Mouse (Mus musculus) midbrain, embryonic 15.5 days (tissue): ENCODE data around the gene Nme8. TPM values are rescaled to one million over a fixed set of nuclear protein-coding genes. Genes with fewer than 3 reads are reported as not detected.

Source experiments
- ATAC-seq: fragments of 200-750 bp; cut with Nextera tagmentation; replicated peaks from 2 replicates; pipeline ENCODE4 v1.8.0; 2017; ENCODE audit warnings: moderate TSS enrichment
- H3K27ac ChIP-seq: fragments of 300-500 bp; sonication (generic); 2 replicates; pipeline ENCODE4 v1.5.1; 2015; ENCODE audit warnings: mild to moderate bottlenecking, inconsistent platforms
- H3K27me3 ChIP-seq: fragments of 300-500 bp; sonication (generic); replicated peaks from 2 replicates; pipeline ENCODE4 v1.6.1; 2015; ENCODE audit warnings: inconsistent platforms
- H3K36me3 ChIP-seq: fragments of 300-500 bp; sonication (generic); replicated peaks from 2 replicates; pipeline ENCODE4 v1.6.1; 2015; ENCODE audit warnings: inconsistent platforms
- H3K4me1 ChIP-seq: fragments of 300-500 bp; sonication (generic); 2 replicates; pipeline ENCODE4 v1.6.1; 2015; ENCODE audit warnings: inconsistent platforms
- H3K4me2 ChIP-seq: fragments of 300-500 bp; sonication (generic); 2 replicates; pipeline ENCODE4 v1.6.1; 2015; ENCODE audit warnings: inconsistent platforms, mild to moderate bottlenecking, moderate library complexity
- H3K4me3 ChIP-seq: fragments of 300-500 bp; sonication (generic); 2 replicates; pipeline ENCODE4 v1.5.1; 2015; ENCODE audit warnings: mild to moderate bottlenecking, inconsistent platforms
- H3K9ac ChIP-seq: fragments of 300-500 bp; sonication (generic); 2 replicates; pipeline ENCODE4 v1.6.1; 2015; ENCODE audit warnings: mild to moderate bottlenecking, inconsistent platforms
- H3K9me3 ChIP-seq: fragments of 300-500 bp; sonication (generic); 2 replicates; pipeline ENCODE4 v1.6.1; 2016; ENCODE audit warnings: inconsistent platforms
- WGBS: fragments of 180-500 bp; shearing (Covaris S2); methylation state at CpG from one replicate; pipeline ENCODE4 v1.1.7; 2015; ENCODE audit warnings: mixed read lengths; 5-methylcytosine and 5-hydroxymethylcytosine counted together
- polyA plus RNA-seq: library from polyadenylated mRNA; unstranded; fragments of >200 nt; fragmentation: Nextera tagmentation; extraction: Ambion mirVana; gene quantifications from 2 replicates; pipeline ENCODE4 v1.2.1, GENCODE M21; 2015

Nme8 gene
- polyA plus RNA-seq, result 0.15 TPM in 1 of 2 replicates, not detected in the other

- no peak for ATAC-seq
These were observed at the start of gene Nme8 for GRCm38 (mm10) chr13:19697790-19698189. Nme8 (minus strand) TSS chr13:19697794.

GRCm38 (mm10) chr13:19745741-19746140, 48.1 kb upstream of the Nme8 start:
- H3K4me2 ChIP-seq, result no peak overlapping the region
- 54% methylated on average over 2 of the region's 2 CpGs for WGBS
- no peak overlapping the region for H3K4me3 ChIP-seq
- no peaks in the 10 kb centered on the region for H3K36me3 ChIP-seq
- no peaks in the 10 kb centered on the region for H3K4me1 ChIP-seq
- H3K27ac ChIP-seq, result no peak overlapping the region
- no peaks in the 10 kb centered on the region for H3K9me3 ChIP-seq
- no peaks in the 10 kb centered on the region for H3K27me3 ChIP-seq
- H3K9ac ChIP-seq, result no peak overlapping the region
- ATAC-seq, result no peak

More at GRCm38 (mm10) chr13:19697790-19698189, at the start of gene Nme8:
- H3K4me1 ChIP-seq, result no peaks in the 10 kb centered on the region
- no peak within 1 kb of the TSS for H3K27ac ChIP-seq
- H3K27me3 ChIP-seq, result peaks cover 4% of the 10 kb centered on the region; the same call in 1 of the 2 replicates
- no peak within 1 kb of the TSS for H3K4me3 ChIP-seq
- H3K36me3 ChIP-seq, result no peaks in the 10 kb centered on the region
- 17% methylated on average over 7 of the region's 7 CpGs for WGBS
- H3K9ac ChIP-seq, result no peak within 1 kb of the TSS
- no peak within 1 kb of the TSS for H3K4me2 ChIP-seq
- H3K9me3 ChIP-seq, result no peaks in the 10 kb centered on the region

- Histone ChIP-seq H3K27ac (no peak overlapping the region), H3K4me3 (no peak overlapping the region), H3K27me3 (no peaks in the 10 kb centered on the region), H3K9me3 (no peaks in the 10 kb centered on the region), H3K4me1 (no peaks in the 10 kb centered on the region), H3K9ac (no peak overlapping the region), H3K4me2 (no peak overlapping the region), H3K36me3 (no peaks in the 10 kb centered on the region)
- 89% methylated on average over 5 of the region's 5 CpGs for WGBS
- ATAC-seq, result no peak
These were observed 46.9 kb upstream of the Nme8 start for GRCm38 (mm10) chr13:19744536-19744935.

GRCm38 (mm10) chr13:19734597-19734996, 37.0 kb upstream of the Nme8 start:
- Histone ChIP-seq H3K27me3 (no peaks in the 10 kb centered on the region), H3K36me3 (no peaks in the 10 kb centered on the region), H3K9me3 (no peaks in the 10 kb centered on the region), H3K4me2 (no peak overlapping the region), H3K9ac (no peak overlapping the region), H3K4me1 (no peaks in the 10 kb centered on the region), H3K4me3 (no peak overlapping the region), H3K27ac (no peak overlapping the region)
- 86% methylated on average over 5 of the region's 5 CpGs for WGBS
- ATAC-seq, result no peak

- Histone ChIP-seq H3K4me1 (no peaks in the 10 kb centered on the region), H3K27me3 (no peaks in the 10 kb centered on the region), H3K9ac (no peak overlapping the region), H3K9me3 (no peaks in the 10 kb centered on the region), H3K4me3 (no peak overlapping the region), H3K36me3 (no peaks in the 10 kb centered on the region), H3K4me2 (no peak overlapping the region), H3K27ac (no peak overlapping the region)
- WGBS, result 87% methylated on average over 2 of the region's 2 CpGs
- ATAC-seq, result no peak
These were observed 33.2 kb upstream of the Nme8 start for GRCm38 (mm10) chr13:19730826-19731225.

GRCm38 (mm10) chr13:19718954-19719353, 21.4 kb upstream of the Nme8 start:
- H3K36me3 ChIP-seq, result no peaks in the 10 kb centered on the region
- no peaks in the 10 kb centered on the region for H3K27me3 ChIP-seq
- no peak overlapping the region for H3K4me3 ChIP-seq
- no peak overlapping the region for H3K27ac ChIP-seq
- no peak overlapping the region for H3K4me2 ChIP-seq
- H3K9ac ChIP-seq, result no peak overlapping the region
- H3K9me3 ChIP-seq, result no peaks in the 10 kb centered on the region
- WGBS, result 77% methylated on average over 5 of the region's 5 CpGs
- no peaks in the 10 kb centered on the region for H3K4me1 ChIP-seq
- ATAC-seq, result no peak

GRCm38 (mm10) chr13:19717201-19717600, 19.6 kb upstream of the Nme8 start:
- Histone ChIP-seq H3K9me3 (no peaks in the 10 kb centered on the region), H3K36me3 (no peaks in the 10 kb centered on the region), H3K9ac (no peak overlapping the region), H3K4me3 (no peak overlapping the region), H3K27me3 (no peaks in the 10 kb centered on the region), H3K27ac (no peak overlapping the region), H3K4me1 (no peaks in the 10 kb centered on the region), H3K4me2 (no peak overlapping the region)
- ATAC-seq, result no peak
- WGBS, result 65% methylated on average over 2 of the region's 2 CpGs

GRCm38 (mm10) chr13:19703806-19704205, 6.2 kb upstream of the Nme8 start:
- Histone ChIP-seq H3K27ac (no peak overlapping the region), H3K9ac (no peak overlapping the region), H3K36me3 (no peaks in the 10 kb centered on the region), H3K4me1 (no peaks in the 10 kb centered on the region), H3K4me2 (no peak overlapping the region), H3K27me3 (no peaks in the 10 kb centered on the region), H3K4me3 (no peak overlapping the region), H3K9me3 (no peaks in the 10 kb centered on the region)
- no peak for ATAC-seq
- WGBS, result 46% methylated on average over 4 of the region's 4 CpGs

- Histone ChIP-seq H3K4me2 (peak overlapping the region; percentile 23), H3K4me3 (peak overlapping the region; percentile 8; the same call in 1 of the 2 replicates), H3K27ac (no peak overlapping the region), H3K9ac (no peak overlapping the region), H3K4me1 (no peaks in the 10 kb centered on the region), H3K36me3 (no peaks in the 10 kb centered on the region), H3K27me3 (peaks cover 4% of the 10 kb centered on the region; the same call in 1 of the 2 replicates), H3K9me3 (no peaks in the 10 kb centered on the region)
- ATAC-seq, result peak; percentile 90
- 47% methylated on average over 11 of the region's 11 CpGs for WGBS
These were observed 4.0 kb upstream of the Nme8 start for GRCm38 (mm10) chr13:19701443-19702078.

- Histone ChIP-seq H3K4me2 (peak overlapping the region; percentile 23), H3K4me1 (no peaks in the 10 kb centered on the region), H3K4me3 (0 out of 2 replicates have a peak overlapping the region, but pooled peaks have one; percentile 8), H3K27ac (no peak overlapping the region), H3K36me3 (no peaks in the 10 kb centered on the region), H3K9ac (no peak overlapping the region), H3K27me3 (peaks cover 4% of the 10 kb centered on the region; the same call in 1 of the 2 replicates), H3K9me3 (no peaks in the 10 kb centered on the region)
- WGBS, result 85% methylated on average over 4 of the region's 4 CpGs
- peak; percentile 40; the same call in 1 of the 2 replicates for ATAC-seq
These were observed 3.3 kb upstream of the Nme8 start for GRCm38 (mm10) chr13:19700733-19701442.

GRCm38 (mm10) chr13:19698524-19699173, 1.1 kb upstream of the Nme8 start:
- no peaks in the 10 kb centered on the region for H3K9me3 ChIP-seq
- H3K4me1 ChIP-seq, result no peaks in the 10 kb centered on the region
- WGBS, result 22% methylated on average over 12 of the region's 12 CpGs
- H3K27ac ChIP-seq, result no peak overlapping the region
- peak; percentile 62 for ATAC-seq
- H3K4me3 ChIP-seq, result no peak overlapping the region
- no peak overlapping the region for H3K9ac ChIP-seq
- H3K27me3 ChIP-seq, result peaks cover 4% of the 10 kb centered on the region; the same call in 1 of the 2 replicates
- no peak overlapping the region for H3K4me2 ChIP-seq
- H3K36me3 ChIP-seq, result no peaks in the 10 kb centered on the region

GRCm38 (mm10) chr13:19690417-19690816, 7.2 kb downstream of the Nme8 start:
- Histone ChIP-seq H3K36me3 (no peaks in the 10 kb centered on the region), H3K4me1 (no peaks in the 10 kb centered on the region), H3K4me2 (no peak overlapping the region), H3K9ac (no peak overlapping the region), H3K27me3 (no peaks in the 10 kb centered on the region), H3K9me3 (no peaks in the 10 kb centered on the region), H3K4me3 (no peak overlapping the region), H3K27ac (no peak overlapping the region)
- no peak for ATAC-seq
- WGBS, result 93% methylated on average over 6 of the region's 6 CpGs
